Mouse (Mus musculus): Measurements from ENCODE around the gene Myh8. TPM values are rescaled to one million over a fixed set of nuclear protein-coding genes. Genes with fewer than 3 reads are reported as not detected.

Myh8 gene
- 1 to 10 TPM; 2.5 to 3.1 TPM for total RNA-seq (2021)
- long read RNA-seq, partial matches to known transcripts = 4 of 4 reads
- long read RNA-seq, other reads (novel, unspliced or antisense) = 0 of 4 reads

- DNase-seq (ENCODE audit: low spot score in 2 of 2) = peak in 1 of 2 experiments; percentile 38
Observed at GRCm38 (mm10) chr11:67276601-67277174, at the start of gene Myh8. Myh8 (plus strand) TSS chr11:67277124.

GRCm38 (mm10) chr11:67228731-67229130 is 48.2 kb upstream of the Myh8 start:
- no peak for DNase-seq (ENCODE audit: low spot score in 2 of 2)

- DNase-seq (ENCODE audit: low spot score in 2 of 2) = no peak
Observed at GRCm38 (mm10) chr11:67229166-67229565, 47.8 kb upstream of the Myh8 start.

GRCm38 (mm10) chr11:67229946-67230345 is 47.0 kb upstream of the Myh8 start:
- DNase-seq (ENCODE audit: low spot score in 2 of 2) = no peak

GRCm38 (mm10) chr11:67235639-67236358 is 41.1 kb upstream of the Myh8 start:
- peak; percentile 49 to 63 for DNase-seq (ENCODE audit: low spot score in 2 of 2)

DNA sequence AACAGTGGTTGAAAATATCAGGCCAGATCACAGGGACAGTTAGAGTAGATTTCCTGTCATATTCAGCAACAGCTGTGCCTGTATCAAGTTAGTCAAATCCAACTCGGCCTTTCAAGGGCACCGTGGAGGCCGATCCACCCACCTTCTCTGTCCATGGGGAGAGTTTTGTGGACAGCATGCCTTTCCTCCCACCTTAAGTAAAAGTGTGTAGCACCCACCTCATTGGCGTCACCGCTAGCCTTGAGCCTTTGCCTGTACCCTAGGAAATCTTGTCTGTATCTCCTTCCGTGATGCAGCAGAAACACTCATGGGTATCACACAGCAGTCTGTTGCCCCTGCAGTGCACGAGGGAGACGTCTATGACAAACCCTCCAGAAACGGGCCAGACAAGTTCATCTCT is 40.1 kb upstream of the Myh8 start:
- DNase-seq (ENCODE audit: low spot score in 2 of 2) = no peak

- no peak for DNase-seq (ENCODE audit: low spot score in 2 of 2)
Observed at GRCm38 (mm10) chr11:67237481-67238079, 39.3 kb upstream of the Myh8 start, which contains the start of gene Myh4. Myh4 (plus strand) TSS chr11:67238029.

DNA sequence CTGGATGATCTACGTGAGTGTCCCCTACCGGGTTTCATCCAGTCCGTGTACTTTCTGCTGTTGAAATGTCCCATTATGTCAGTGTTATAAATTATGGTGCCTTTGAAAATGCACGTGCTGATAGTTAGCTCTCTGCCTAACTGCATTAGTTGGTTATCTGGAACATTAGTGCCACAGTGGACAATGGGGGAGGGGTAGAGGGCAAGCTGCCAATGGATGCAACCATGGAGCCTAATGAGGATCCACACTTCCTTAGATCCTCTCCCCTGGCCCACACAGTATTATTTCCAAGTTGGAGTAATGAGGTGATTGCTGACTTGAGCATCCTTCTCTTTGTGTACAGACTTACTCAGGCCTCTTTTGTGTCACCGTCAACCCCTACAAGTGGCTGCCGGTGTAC is 35.9 kb upstream of the Myh8 start:
- no peak for DNase-seq (ENCODE audit: low spot score in 2 of 2)

DNA sequence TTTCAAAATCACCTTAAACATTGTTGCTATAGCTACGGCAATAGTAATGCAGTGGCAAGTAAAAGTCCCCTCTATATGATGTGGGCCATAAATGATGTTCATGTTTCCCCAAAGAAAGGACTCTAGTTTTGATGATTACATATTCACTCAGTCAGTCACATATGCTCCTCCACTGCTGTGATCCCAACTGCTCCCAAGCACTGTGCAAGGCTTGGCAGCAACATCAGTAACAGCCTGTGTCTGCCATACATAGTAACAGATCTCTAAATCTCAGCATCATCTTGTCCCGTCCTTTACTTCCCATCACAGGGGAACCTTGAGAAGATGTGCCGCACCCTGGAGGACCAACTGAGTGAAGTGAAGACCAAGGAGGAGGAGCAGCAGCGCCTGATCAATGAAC is 23.2 kb upstream of the Myh8 start:
- peak; percentile 8 to 21 for DNase-seq (ENCODE audit: low spot score in 2 of 2)

GRCm38 (mm10) chr11:67257048-67257447 is 19.9 kb upstream of the Myh8 start:
- no peak for DNase-seq (ENCODE audit: low spot score in 2 of 2)

DNA sequence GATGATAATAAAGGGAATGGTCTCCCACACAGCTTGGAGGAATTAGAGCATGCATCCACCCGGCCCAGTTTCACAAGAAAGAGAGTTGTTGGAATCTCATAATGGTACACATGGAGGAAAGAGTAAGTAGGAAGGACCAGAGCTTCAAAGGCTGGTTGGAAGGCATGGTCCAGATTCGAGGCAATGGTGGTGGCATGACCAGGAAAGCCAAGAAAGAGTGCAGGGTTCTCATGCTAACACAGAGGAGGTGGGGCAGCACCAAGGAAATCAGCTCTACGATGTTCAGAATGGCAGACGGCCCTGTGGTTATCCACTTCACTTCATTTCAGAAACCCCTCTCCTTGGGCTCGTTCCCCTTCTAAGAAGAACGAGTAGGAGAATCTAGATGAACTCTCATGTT is 16.0 kb upstream of the Myh8 start:
- DNase-seq (ENCODE audit: low spot score in 2 of 2) = no peak

DNA sequence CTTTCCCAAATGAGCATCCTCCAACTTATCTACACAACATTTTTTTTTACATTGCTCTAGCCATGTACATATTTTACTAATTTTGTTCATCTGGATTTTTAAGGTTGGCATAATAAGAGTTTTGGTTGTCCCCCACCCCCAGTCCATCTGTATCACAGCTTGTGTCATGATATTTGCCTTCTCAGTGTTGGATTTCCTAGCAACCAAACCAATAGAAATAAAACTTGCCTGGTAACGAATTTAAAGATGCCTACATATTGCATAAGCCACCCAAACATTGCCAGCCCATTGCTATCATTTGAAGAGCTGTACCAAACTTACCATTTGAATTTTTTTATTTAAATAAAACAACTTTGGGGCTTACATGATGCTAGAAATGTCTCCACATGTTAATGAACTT is 16.5 kb downstream of the Myh8 start:
- DNase-seq (ENCODE audit: low spot score in 2 of 2) = no peak

GRCm38 (mm10) chr11:67313733-67314452 is 37.0 kb downstream of the Myh8 start:
- no peak for DNase-seq (ENCODE audit: low spot score in 2 of 2)

DNA sequence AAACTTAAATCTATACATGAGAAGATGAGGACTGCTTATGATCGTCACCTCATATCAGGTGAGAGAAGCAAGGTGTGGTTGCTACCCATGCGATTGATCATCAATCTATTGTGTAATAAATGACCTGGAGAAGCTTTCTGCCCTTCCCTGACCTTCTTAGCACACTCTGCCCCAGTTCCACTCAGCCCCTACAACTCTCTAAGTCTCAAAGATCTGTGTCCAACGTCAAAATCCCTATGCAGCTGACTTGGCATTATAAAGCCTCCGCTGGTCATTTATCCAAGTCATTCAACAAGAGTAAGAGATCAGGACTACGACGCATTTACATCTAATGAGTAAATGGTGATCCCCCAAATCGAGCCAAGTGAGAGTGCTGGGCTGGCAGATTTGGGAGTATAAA is 44.4 kb downstream of the Myh8 start, which contains the start of gene Myh13:
Myh13 (plus strand) TSS at position 301 of the 400 bp plus-strand sequence.
- no peak for DNase-seq (ENCODE audit: low spot score in 2 of 2)

DNA sequence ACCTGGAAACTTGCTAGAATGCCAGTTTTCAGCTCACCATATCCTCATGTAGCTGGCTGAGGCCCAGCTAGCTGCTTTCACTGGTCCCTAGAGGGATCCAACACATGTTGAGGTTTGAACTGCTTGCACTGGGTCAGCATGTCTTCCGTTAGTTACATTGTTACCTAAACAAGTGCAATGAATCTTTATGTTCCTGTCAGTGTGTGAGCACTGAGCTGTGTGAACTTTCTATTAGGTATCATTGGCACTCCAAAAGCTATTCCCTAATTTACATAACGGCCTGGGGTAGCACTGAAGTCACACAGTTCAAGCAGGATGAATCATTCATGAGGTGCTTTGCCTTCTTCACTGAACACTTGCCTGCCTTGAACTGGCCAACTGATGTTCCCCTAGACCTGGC is 49.6 kb downstream of the Myh8 start:
- no peak for DNase-seq (ENCODE audit: low spot score in 2 of 2)

DNA sequence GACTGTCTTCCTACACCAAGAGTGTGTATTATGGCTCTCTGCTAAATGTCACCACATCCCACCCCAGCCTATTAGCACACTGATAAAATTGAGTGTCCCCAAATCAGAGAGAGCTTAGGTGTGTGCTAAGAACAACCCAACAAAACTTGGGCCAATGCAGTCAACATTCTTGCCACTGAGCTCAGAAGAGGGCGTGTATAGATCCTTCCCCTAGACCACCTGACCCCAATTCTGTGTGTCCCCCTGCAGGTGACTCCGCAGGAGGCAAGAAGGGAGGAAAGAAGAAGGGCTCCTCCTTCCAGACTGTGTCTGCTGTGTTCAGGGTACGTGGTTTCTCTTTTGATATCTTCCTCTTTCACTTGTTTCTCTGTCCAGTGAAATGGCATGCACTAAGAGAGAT is 67.6 kb downstream of the Myh8 start:
- no peak for DNase-seq (ENCODE audit: low spot score in 2 of 2)

DNA sequence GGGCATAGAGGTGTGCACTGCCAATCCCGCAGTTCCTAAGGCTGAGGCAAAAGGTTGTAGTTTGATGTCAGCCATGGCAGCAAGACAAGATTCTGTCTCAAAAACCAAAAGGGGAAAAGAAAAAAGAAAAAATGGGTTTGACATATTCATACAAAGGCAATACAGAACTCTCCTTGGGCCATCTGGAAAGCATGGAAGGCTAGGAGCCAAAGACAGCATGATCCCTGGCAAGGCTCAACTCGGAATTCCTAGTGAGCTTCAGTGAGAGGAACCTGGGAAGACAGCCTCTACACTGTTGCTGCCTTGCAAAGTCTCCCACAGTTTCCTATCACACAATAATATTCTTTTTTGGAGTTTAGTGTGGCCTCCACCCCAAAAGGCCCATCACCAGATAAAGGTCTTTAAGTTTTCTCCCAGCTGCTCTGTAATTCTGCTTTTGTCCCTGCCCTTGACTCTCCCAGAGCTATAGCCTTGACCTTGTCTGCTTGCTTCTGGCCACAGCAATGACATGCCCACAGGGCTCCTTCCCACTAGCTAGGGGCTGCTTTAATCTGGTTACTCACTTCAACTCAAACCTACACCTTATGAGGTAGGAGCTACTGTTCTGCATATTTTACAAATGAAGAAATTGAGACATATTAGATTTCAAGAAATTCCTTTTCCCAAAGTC is 68.4 kb downstream of the Myh8 start:
- no peak for DNase-seq (ENCODE audit: low spot score in 2 of 2)

DNA sequence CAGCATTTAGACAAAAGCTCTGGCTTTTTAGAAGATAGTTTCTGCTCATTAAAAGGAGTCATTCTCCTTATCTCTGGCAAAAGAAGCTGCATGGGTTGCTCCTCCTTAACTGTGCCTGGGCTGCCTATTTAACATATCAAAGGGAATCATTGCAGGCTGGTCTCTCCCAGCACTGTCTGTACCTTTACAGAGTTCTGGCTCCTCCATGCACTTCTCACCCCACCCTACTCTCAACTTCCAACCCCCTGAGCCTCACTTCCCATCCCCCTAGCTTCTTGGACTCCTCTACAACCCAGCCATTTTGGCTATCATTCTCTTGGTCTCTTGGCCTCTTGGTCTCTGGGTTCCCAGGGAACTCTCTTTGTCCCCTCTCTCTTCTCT is 68.9 kb downstream of the Myh8 start:
- DNase-seq (ENCODE audit: low spot score in 2 of 2) = no peak

DNA sequence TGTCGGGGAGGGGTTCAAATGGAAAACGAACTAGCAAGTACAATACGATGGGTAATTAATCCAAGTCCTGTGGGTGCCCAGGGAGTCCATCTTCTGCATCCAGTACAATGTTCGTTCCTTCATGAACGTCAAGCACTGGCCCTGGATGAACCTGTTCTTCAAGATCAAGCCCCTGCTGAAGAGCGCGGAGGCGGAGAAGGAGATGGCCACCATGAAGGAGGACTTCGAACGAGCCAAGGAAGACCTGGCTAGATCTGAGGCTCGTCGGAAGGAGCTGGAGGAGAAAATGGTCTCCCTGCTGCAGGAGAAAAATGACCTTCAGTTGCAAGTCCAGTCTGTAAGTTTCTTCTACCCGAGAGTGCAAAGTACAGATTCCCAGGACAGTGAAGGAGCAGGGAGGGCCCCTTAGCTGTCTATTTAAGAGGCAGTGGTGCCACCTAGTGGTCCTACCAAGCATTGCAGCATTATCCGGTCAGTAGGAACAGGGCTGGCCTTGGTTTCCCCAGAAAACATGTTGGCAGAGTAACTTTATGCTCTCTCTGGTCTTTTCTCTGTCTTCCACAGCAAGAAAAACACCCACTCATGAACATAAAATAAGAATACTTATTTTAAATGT is 73.3 kb downstream of the Myh8 start:
- peak; percentile 87 to 89 for DNase-seq (ENCODE audit: low spot score in 2 of 2)

DNA sequence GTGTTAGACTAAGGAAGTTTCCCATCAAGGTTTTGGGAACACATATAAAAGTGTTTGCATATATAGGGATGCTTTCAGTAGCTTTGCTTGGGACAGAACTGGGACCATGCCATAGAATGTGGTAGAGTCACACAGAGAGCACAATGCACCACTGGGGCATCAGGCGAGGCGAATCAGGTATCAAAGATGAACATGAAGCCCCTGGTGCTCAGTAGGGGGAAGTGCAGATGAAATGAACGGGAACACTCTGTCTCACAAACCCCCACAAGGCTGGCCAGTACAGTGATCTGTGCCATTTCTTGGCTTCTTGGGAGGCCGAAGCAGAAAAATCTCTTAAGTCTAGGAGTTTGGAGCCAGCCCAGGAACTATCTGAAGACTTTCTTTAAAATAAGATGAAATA is 76.1 kb downstream of the Myh8 start:
- no peak for DNase-seq (ENCODE audit: low spot score in 2 of 2)

GRCm38 (mm10) chr11:67358031-67358430 is 81.1 kb downstream of the Myh8 start:
- peak in 1 of 2 experiments; percentile 21 for DNase-seq (ENCODE audit: low spot score in 2 of 2)

All from layer of hippocampus, postnatal 10 days (tissue).